Mouse (Mus musculus) gastrocnemius, postnatal 25 days (tissue): ENCODE data around the gene Polr1d. TPM values are rescaled to one million over a fixed set of nuclear protein-coding genes. Genes with fewer than 3 reads are reported as not detected.

ENCODE experiments used
- DNase-seq: peaks from one replicate; pipeline ENCODE4 v3.0.0; 2022
- total RNA-seq, 2 experiments: library from RNA; stranded (reverse); gene quantifications; 1 replicate in 1 of 2; 2 replicates in 1 of 2; pipeline ENCODE4 v1.2.3; 2021

The Polr1d gene
- total RNA-seq, 2 experiments from 2014 or later, result 85.3 to 87.5 TPM

DNA sequence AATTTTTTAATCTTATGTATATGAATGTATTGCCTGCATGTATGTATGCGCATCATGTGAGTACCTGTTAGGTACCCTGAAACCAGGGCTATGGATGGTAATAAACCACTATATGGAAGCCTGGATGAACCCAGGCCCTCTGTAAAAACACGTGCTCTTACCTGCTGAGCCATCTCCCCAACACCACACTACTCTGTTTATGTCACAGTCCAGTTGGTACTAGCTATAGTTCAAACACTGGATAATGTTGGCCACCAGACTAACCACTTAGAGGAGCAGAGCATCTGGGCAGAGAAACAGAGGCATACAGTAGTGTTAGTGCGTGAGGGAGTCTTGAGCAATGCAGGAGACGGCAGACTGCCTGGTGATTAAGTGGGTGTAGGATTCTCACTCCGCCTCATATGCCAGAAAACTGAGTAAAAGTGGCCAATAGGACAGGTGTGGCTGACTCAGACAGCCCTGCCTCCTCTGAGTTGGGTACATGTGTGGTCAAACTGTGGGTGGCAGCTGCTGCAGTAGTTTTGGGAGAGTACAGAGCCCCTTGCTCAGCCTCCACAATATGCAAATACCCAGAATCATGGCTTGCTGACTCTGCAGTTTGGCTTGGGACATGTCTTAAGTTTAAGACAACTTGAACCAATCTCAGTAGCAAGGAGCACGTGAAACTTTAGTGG, 21.1 kb upstream of the Polr1d start:
- no peak for DNase-seq

DNA sequence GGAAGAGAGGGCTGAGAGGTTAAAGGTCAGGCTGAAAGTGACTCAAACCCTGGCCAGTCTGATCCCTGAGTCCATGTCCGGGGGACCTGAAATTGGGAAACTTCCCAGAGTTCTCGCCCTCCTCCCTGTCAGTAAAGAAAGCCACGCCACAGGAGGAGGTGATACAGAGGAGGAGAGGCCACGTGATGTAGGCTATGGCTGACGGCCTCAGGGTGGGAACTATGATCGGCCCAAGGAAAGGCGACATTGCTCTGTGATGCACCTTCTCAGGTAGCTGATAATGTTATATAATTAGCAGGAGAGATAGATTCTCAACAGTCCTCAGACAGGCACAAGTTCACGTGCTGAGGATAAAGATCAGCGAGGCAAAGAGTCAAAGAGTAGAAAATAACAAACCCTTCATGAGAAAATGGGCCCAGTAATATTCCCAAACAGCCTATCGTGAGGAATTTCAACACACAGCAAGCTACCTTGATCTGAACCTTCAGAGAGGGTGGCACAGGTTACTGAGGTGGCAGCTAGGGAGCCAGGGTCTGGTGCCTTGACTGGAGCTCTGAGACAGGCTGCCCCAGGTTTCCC, 20.0 kb upstream of the Polr1d start:
- DNase-seq, result no peak

DNA sequence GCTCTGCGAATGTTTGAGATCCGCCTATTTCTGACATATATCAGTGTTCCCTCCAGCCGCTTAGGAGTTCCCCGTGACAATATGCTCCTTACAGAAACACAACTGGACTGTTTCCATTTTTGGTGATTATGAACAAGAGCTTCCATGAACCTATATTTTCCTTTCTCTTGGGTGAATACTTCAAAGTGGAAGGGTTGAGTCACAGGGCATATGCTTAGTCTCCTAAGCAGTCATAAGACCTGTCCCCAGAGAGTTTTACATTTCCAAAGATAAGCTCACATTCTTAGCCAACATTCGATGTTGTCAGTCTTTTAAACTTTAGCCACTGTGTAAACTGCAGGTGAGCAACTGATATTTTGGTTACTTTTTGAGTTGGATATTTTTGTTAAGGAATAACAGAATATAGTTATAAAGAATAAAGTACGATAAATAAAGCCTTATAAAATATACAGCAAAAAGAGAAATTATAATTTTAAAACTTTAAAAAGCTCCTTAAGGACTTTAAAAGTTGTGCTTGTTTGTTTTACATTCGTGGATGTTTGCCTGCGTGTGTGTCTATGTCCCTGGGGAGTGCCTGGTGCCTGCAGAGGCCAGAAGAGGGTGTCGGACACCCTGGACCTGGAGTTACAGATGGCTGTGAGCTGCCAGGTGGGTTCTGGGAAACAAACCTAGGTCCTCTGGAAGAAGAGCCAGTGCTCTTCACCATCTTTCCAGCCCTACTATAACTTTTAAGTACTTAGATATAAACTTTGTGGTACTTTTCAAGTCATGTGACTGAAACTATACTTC, 19.0 kb upstream of the Polr1d start:
- DNase-seq, result no peak

DNA sequence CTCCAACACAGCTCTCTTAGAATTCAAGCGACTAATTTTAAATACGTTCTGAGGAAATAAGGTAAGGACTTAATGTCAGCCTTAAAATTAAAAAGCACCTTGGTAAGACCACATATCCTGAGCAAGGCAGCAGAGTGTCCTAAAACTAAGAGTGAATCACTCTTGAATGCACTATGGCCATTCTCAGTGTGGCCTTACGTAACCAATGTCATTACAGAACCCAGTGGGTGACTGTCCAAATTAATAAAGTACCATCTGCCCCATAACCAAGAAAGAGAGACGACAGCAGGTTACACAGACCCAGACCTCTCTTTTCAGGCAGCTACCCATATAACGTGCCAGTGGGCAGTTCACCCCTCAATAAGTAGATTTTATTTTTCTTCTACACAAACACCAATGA, 18.2 kb upstream of the Polr1d start:
- DNase-seq, result no peak

- no peak for DNase-seq
Measured at GRCm38 (mm10) chr5:147059319-147059718, 17.5 kb upstream of the Polr1d start.

DNA sequence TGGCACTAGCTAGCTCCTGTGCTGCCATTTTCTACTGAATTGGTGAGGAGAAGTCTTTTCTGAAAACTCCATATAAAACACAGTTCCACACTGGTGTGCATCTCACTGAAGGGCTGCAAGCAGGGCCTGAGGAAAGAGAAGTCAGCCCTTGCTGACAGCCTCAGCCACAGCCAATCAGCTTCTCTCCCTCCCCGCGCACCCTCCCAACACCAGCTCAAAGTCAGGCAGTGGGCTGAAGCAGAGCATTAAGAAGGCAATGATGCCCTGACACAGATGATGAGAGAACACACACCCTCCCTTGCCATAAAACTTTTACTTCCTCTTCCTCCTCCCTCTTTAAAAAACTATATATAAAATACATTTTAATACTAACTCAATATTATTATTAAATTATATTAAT, 16.8 kb upstream of the Polr1d start:
- no peak for DNase-seq

GRCm38 (mm10) chr5:147063215-147063661, 13.6 kb upstream of the Polr1d start:
- no peak for DNase-seq

GRCm38 (mm10) chr5:147066129-147066528, 10.7 kb upstream of the Polr1d start:
- no peak for DNase-seq

- DNase-seq, result no peak
Measured at GRCm38 (mm10) chr5:147066965-147067364, 9.9 kb upstream of the Polr1d start.

GRCm38 (mm10) chr5:147068876-147069275, 8.0 kb upstream of the Polr1d start:
- DNase-seq, result no peak

GRCm38 (mm10) chr5:147070791-147071516, 5.9 kb upstream of the Polr1d start:
- DNase-seq, result peak; percentile 30

GRCm38 (mm10) chr5:147071886-147072285, 5.0 kb upstream of the Polr1d start:
- no peak for DNase-seq

GRCm38 (mm10) chr5:147073805-147074204, 3.0 kb upstream of the Polr1d start:
- DNase-seq, result no peak

GRCm38 (mm10) chr5:147075103-147076025, 1.5 kb upstream of the Polr1d start:
- no peak for DNase-seq

DNA sequence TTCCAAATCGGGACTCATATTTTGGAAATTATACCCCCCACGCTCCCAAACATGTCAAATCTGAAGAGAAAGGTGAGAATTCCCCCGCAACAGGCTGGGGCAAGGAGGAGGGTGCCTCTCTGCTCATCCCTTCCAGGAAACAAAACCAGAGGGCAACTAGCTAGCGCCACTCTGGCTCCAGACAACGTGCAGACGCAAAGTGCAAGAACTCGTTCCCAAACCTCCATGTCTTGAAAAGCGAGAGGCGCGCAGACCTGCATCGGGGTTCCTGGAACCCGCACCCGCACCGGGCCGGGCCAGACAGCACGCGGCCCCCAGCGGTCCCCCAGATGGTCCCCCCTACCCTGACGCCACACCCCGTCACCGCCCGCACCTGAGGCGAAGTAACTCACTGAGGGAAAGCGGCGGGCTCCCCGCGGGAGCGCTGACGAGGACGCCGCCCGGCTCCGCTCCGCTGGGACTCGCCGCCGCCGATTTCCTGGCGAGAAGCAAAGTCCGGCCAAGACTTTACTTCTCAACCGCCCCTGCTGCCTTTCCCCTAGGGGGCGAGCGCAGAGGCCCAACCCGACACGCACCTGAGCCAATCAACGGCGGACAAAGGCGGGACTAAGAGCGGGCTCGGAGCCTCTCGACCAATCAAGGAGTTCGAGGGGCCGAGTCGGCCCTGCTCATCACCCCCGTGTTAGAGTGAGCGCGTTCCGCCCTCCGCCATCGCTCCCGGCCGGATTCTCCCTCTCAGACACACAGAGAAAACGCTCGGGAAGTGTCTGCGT, 638 bp upstream of the Polr1d start, which contains the start of gene Lnx2:
Gene Lnx2 (minus strand): TSS at position 561 of the 773 bp plus-strand sequence.
- peak; percentile 98 for DNase-seq

DNA sequence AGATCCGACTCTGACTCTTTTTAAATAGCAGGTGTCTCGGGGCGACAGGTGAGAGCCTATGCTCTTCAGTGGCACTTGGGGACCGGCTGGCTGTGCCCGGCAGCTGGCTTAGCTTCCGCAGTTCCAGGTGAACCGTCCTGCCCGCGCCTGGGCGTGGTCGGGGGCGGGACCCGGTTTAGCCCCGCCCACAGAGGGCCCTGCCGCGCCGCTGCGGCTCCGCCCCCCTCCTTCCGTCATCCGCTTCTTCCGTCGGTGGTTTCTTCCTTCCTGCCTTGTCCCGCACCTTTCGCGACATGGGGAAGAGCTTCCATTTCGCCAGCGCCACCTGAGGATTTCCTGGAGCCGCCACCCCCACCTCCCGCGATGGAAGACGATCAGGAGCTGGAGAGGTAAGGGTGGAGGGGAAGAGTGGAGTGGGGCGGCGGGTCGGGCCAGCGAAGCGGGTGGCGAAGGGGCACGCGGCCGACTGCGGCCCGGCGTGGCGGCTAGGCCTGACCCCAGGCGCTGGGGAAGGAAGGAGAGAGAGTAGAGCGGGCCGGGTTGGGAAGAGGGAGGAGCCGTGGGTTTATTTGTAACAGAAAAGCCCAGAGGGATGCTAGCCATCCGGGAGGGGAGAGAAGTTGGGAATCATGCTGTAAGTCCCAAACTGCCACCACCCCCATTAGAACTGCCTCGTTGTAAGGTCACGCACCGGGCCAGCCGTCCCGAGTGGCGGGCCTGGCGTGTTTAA, 620 bp downstream of the Polr1d start:
- peak; percentile 91 for DNase-seq

- DNase-seq, result no peak
Measured at GRCm38 (mm10) chr5:147078110-147078900, 1.5 kb downstream of the Polr1d start.

DNA sequence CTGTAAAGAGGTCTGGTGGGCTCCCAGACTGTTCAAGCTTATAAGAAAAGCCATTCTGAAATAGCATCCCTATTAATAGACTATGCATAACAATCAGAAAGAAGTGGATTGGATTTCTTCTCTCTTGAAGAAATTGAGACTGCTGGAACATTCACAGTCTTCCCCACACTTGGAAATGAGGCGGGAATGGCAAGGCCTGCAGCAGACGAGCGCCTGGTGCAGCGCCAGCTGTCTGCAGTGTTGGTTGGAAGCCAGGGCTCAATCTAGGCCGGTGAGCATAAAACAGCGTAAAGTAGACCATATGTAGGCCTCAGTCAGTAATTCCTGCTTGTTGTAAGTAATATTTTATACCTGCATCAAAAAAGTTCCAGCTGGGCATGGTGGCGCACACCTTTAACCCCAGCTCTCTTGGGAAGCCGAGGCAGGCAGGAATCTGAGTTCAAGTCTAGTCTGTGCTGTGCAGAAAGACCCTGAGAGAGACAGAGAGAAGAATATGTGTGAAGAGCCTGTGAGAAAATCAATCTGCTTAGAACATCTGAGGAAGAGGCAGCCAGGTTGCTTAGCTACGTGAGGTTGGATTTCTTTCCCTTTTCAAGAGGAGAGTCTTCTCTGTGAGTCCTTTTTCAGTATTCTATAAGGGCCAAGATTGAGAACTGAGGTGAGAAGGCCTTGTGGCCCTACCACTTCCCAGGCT, 8.5 kb downstream of the Polr1d start:
- DNase-seq, result no peak
